Mouse (Mus musculus) C2C12 (cell line): ENCODE results near the gene Rnasel.

Experiments
- CTCF ChIP-seq: IDR thresholded peaks from one replicate; pipeline ENCODE4 v1.5.1; 2011; ENCODE audit not compliant: control insufficient read depth, insufficient read depth, insufficient read length
- FOSL1 ChIP-seq: IDR thresholded peaks from one replicate; pipeline ENCODE4 v1.8.0; 2011; ENCODE audit warnings: mild to moderate bottlenecking, low read length; ENCODE audit not compliant: poor library complexity, insufficient read depth, severe bottlenecking
- MAX ChIP-seq: IDR thresholded peaks from one replicate; pipeline ENCODE4 v1.6.1; 2011; ENCODE audit warnings: mild to moderate bottlenecking, control low read depth
- MYOD1 ChIP-seq: IDR thresholded peaks from one replicate; pipeline ENCODE4 v1.6.1; 2011; ENCODE audit warnings: low read depth; ENCODE audit not compliant: control insufficient read depth, insufficient read length

- TF ChIP-seq MAX = no peak
- no peak for TF ChIP-seq CTCF
- TF ChIP-seq FOSL1 = no peak
- TF ChIP-seq MYOD1 = no peak
Measured at GRCm38 (mm10) chr1:153701461-153701860, 47.8 kb upstream of the Rnasel start.
